Mouse (Mus musculus) lung, embryonic 14.5 days (tissue): ENCODE results near the gene Asf1b. TPM values are rescaled to one million over a fixed set of nuclear protein-coding genes. Genes with fewer than 3 reads are reported as not detected.
A peak's percentile ranks its signal among the peaks of the same experiment; 100 is the strongest.

Experiments
- ATAC-seq: fragments of 200-750 bp; cut with Nextera tagmentation; 2 replicates; pipeline ENCODE4 v1.8.0; 2017; ENCODE audit warnings: mild to moderate bottlenecking, moderate TSS enrichment, moderate library complexity; ENCODE audit not compliant: insufficient read depth
- DNase-seq: peaks from one replicate; pipeline ENCODE4 v3.0.0-alpha.2; 2015
- H3K27ac ChIP-seq: fragments of 300-500 bp; sonication (generic); 2 replicates; pipeline ENCODE4 v1.5.1; 2014; ENCODE audit warnings: low read depth, mild to moderate bottlenecking, moderate library complexity
- H3K27me3 ChIP-seq: fragments of 300-500 bp; sonication (generic); 2 replicates; pipeline ENCODE4 v1.6.1; 2014; ENCODE audit warnings: low read length, control low read depth; ENCODE audit not compliant: insufficient read depth
- H3K36me3 ChIP-seq: fragments of 300-500 bp; sonication (generic); 2 replicates; pipeline ENCODE4 v1.6.1; 2014; ENCODE audit warnings: control low read depth; ENCODE audit not compliant: insufficient read depth
- H3K4me1 ChIP-seq: fragments of 300-500 bp; sonication (generic); 2 replicates; pipeline ENCODE4 v1.6.1; 2014; ENCODE audit warnings: antibody characterized with exemption, control low read depth; ENCODE audit not compliant: insufficient read depth
- H3K4me2 ChIP-seq: fragments of 300-500 bp; sonication (generic); 2 replicates; pipeline ENCODE4 v1.6.1; 2014; ENCODE audit warnings: mild to moderate bottlenecking
- H3K4me3 ChIP-seq: fragments of 300-500 bp; sonication (generic); 2 replicates; pipeline ENCODE4 v1.5.1; 2014; ENCODE audit warnings: low read depth, low read length
- H3K9ac ChIP-seq: fragments of 300-500 bp; sonication (generic); 2 replicates; pipeline ENCODE4 v1.6.1; 2014
- H3K9me3 ChIP-seq: fragments of 300-500 bp; sonication (generic); 2 replicates; pipeline ENCODE4 v1.6.1; 2016; ENCODE audit warnings: low read depth, low read length, control low read depth
- CTCF ChIP-seq: IDR thresholded peaks from 2 replicates; pipeline ENCODE4 v1.5.1; 2016; ENCODE audit warnings: antibody characterized with exemption, low read depth
- WGBS: fragments of 180-500 bp; shearing (Covaris S2); extraction: QIAGEN DNeasy Blood & Tissue Kit; methylation state at CpG from one replicate; pipeline ENCODE4 v1.1.7; 2014; 5-methylcytosine and 5-hydroxymethylcytosine counted together
- polyA plus RNA-seq: library from polyadenylated mRNA; unstranded; fragments of >200 nt; fragmentation: Nextera tagmentation; extraction: Ambion mirVana; gene quantifications from 2 replicates; pipeline ENCODE4 v1.2.1, GENCODE M21; 2014

Asf1b gene
- polyA plus RNA-seq, 1 experiment from 2014 or later, result 88.9 TPM

DNA sequence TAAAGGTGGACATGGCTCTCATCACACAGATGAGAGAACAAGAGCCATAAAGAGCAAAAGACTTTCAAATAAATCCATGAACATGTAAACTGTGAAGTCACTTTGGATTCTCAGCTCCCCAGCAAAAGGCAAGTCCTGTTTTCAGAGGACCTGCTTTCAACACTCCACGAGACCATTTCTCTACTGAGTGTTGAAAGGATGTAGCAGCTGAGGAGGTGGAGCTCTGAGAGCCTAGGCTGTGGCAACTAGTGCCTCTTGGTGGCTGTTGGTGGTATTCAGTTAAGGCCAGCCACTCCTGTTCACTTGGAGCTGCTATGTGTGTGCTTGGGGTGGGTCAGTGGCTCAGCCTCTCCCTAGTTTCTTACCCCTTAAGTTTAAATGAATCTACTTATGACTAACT, 1.5 kb downstream of the Asf1b start:
- DNase-seq, result peak; percentile 65
- ATAC-seq, result no peak
- Histone ChIP-seq H3K27me3 (no peaks in the 10 kb centered on the region), H3K4me1 (peaks cover 9% of the 10 kb centered on the region), H3K36me3 (0 out of 2 replicates have a peak, but pooled peaks cover 3% of the 10 kb centered on the region), H3K9me3 (no peaks in the 10 kb centered on the region), H3K4me2 (peak overlapping the region; percentile 92), H3K9ac (peak overlapping the region; percentile 58), H3K4me3 (peak overlapping the region; percentile 73), H3K27ac (no peak overlapping the region)
- TF ChIP-seq CTCF, result peak; percentile 48
- WGBS, result 23% methylated on average over 1 of the region's 1 CpGs

DNA sequence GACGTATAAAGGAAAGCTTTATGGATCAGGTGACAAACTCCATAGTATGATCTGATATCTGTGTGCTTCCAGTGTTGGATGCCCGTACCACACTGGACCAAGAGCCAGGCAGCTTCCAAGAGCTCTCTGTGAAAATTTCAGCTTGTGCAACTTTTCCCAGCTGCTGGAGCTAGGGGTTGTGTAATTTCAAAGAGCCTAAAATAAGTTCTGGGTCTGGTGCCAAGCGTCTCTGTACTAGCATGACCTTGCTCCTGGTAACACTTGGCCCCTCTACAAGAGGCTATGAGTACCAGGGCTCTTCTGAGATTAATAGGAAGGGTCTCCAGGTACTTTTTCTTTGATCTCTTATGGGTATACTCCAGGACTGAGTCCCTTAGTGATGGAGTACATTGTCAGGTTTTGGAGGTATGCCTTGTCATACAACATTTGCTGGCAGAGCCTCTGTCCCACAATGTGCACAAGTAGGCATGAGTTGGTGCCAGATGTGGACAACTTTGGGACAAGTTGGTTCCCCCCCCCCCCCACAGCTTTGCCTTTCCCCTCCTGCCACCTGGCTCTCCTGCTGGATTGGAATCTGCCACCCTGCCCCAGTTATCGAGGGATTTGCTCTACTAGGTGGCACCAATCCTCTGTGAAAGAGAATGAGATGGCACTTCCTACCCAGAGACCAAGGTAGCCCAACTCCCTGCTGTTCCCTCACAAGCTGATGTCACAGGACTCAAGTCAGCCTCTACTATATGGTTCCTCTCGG, 8.9 kb downstream of the Asf1b start:
- Histone ChIP-seq H3K4me2 (no peak overlapping the region), H3K4me3 (no peak overlapping the region), H3K36me3 (peaks cover 30% of the 10 kb centered on the region), H3K27ac (no peak overlapping the region), H3K9me3 (no peaks in the 10 kb centered on the region), H3K27me3 (no peaks in the 10 kb centered on the region), H3K4me1 (no peaks in the 10 kb centered on the region), H3K9ac (no peak overlapping the region)
- 80% methylated on average over 5 of the region's 5 CpGs for WGBS
- no peak for TF ChIP-seq CTCF
- ATAC-seq, result no peak
- no peak for DNase-seq

DNA sequence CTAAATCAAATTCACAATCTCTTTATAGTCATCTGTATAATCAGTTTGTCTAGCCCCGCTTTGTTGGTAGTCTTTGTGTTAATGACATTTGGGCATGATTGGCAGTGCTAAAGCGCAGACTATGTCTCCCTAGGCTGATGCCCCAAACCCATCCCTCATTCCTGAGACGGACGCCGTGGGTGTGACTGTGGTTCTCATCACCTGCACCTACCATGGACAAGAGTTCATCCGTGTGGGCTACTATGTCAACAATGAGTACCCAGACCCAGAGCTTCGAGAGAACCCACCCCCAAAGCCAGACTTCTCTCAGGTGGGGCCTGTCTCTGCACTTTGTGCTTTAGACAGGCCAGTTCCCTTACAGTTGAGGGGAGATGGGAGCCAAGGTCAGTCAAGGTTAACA, 12.4 kb downstream of the Asf1b start:
- Histone ChIP-seq H3K4me2 (no peak overlapping the region), H3K27ac (no peak overlapping the region), H3K9me3 (no peaks in the 10 kb centered on the region), H3K4me3 (no peak overlapping the region), H3K27me3 (no peaks in the 10 kb centered on the region), H3K9ac (no peak overlapping the region), H3K4me1 (no peaks in the 10 kb centered on the region), H3K36me3 (peaks cover 36% of the 10 kb centered on the region)
- ATAC-seq (no peak), DNase-seq (no peak)
- no peak for TF ChIP-seq CTCF
- WGBS, result 90% methylated on average over 7 of the region's 7 CpGs

DNA sequence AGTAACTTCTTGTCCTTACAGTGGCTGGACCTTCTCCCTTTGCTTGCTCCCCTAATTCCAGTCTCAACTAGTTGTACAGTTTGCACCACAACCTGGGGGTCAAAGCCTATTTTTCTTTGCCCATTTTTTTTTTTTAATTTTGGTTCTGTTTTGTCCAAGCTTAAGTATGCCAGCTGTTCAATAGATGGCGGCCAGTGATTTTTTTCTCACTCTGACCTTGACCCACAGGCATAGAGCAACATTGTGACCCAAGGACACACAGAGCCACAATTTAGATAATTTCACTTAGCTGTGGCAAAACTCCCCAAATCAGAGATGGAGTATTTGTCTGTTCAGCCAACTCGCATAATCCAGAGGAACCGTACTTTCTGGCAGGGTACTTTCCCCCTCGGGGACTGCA, 15.8 kb downstream of the Asf1b start:
- H3K9ac ChIP-seq, result no peak overlapping the region
- DNase-seq, result no peak
- H3K36me3 ChIP-seq, result peaks cover 27% of the 10 kb centered on the region
- TF ChIP-seq CTCF, result no peak
- no peak overlapping the region for H3K4me2 ChIP-seq
- no peaks in the 10 kb centered on the region for H3K9me3 ChIP-seq
- H3K27me3 ChIP-seq, result no peaks in the 10 kb centered on the region
- ATAC-seq, result no peak
- no peak overlapping the region for H3K4me3 ChIP-seq
- H3K27ac ChIP-seq, result no peak overlapping the region
- 90% methylated on average over 4 of the region's 4 CpGs for WGBS
- H3K4me1 ChIP-seq, result no peaks in the 10 kb centered on the region

DNA sequence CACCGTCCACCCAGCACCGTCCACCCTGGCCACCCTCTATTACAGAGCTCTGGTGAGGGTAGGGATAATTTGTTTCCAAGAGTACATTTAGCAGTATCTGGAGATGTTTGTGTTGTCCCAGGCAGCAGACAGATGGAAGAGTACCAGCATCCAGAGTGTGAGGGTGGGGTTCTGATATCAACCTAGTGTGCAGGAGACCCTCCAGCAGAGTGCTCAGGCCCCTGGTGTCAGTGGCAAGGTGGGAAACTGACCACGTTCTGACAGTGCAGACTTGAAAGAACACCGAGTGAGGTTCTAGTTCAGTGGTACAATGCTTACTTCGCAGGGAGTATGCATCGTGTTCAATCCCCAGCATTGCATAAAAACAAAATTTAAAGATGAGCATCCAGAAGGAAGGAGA, 16.4 kb downstream of the Asf1b start:
- 75% methylated on average over 6 of the region's 6 CpGs for WGBS
- no peak for ATAC-seq
- TF ChIP-seq CTCF, result no peak

DNA sequence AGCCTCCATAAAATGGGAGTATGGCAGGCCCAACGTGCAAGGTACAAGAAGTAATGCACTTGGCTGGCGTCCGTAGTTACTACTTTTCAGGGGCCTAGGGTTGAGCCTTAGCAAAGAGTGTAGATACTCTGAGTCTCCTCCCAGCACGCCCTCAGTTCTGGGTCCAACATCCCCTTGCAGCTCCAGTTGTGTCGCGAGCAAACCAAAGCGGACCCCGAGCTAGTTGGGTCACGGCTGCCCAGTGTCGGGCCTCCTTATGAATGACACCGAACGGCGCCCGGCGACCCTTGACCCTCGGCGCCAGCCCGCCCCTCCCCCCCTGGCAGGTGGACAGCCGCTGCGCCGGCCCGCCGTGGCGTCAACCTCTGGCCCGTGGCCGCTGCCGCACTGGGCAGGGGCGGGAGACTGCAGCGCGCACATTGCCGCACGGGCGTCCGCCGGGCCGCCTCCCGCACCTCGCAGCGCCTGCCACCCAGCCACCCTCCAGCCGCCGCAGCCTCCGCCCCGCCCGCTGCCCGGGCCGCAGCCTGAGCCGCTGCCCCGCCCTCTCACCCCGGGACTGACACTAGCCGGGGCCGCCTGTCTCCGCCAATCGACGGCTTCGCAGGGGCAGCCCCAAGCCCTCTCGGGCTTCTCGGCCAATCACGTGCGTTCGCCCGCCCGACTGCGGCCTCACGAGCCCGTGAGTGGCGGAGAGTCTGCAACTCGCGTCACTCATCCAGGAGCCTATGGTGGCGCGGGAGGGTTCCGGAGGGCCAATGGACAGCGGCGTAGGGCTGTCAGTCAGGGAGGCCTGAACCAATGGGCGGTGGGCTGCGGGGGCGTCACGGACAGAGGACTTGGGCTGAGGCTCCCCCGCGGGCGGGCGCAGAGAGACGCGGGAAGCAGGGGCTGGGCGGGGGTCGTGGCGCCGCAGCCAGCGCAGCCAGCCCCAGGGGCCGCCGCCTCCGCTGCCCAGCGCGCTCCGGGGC, 17.1 kb downstream of the Asf1b start, which contains the start of gene Prkaca:
Gene Prkaca (plus strand): TSS at position 844 of the 971 bp plus-strand sequence.
- TF ChIP-seq CTCF, result no peak
- H3K4me3 ChIP-seq, result peak within 1 kb of the TSS; percentile 97
- H3K27me3 ChIP-seq, result no peaks in the 10 kb centered on the region
- H3K4me2 ChIP-seq, result peak within 1 kb of the TSS; percentile 88
- DNase-seq (peak; percentile 99), ATAC-seq (peak; percentile 100)
- WGBS, result under 1% methylated on average over 81 of the region's 94 CpGs
- H3K9ac ChIP-seq, result peak within 1 kb of the TSS; percentile 84
- peaks cover 25% of the 10 kb centered on the region for H3K36me3 ChIP-seq
- peak within 1 kb of the TSS; percentile 60; the same call in 1 of the 2 replicates for H3K27ac ChIP-seq
- peaks cover 4% of the 10 kb centered on the region; the same call in 1 of the 2 replicates for H3K4me1 ChIP-seq
- H3K9me3 ChIP-seq, result no peaks in the 10 kb centered on the region

More for the DNA sequence above, 16.4 kb downstream of the Asf1b start:
- Histone ChIP-seq H3K4me2 (peak overlapping the region; percentile 88), H3K36me3 (peaks cover 27% of the 10 kb centered on the region), H3K27ac (no peak overlapping the region), H3K9ac (no peak overlapping the region), H3K4me3 (peak overlapping the region; percentile 97), H3K27me3 (no peaks in the 10 kb centered on the region), H3K9me3 (no peaks in the 10 kb centered on the region), H3K4me1 (no peaks in the 10 kb centered on the region)
- DNase-seq, result no peak
